Mouse (Mus musculus) lung, adult 2 months (tissue): ENCODE results near the gene Mapk8.

Experiments used
- CTCF ChIP-seq: fragments of 200-500 bp; IDR thresholded peaks from 2 replicates; pipeline ENCODE4 v1.5.1; 2011; ENCODE audit warnings: mild to moderate bottlenecking, low read length, control low read depth; ENCODE audit not compliant: insufficient read depth
- POLR2A ChIP-seq: fragments of 200-500 bp; IDR thresholded peaks from 2 replicates; pipeline ENCODE4 v1.6.1; 2011; ENCODE audit warnings: low read depth, mild to moderate bottlenecking, control low read depth, low read length, borderline replicate concordance; ENCODE audit errors: extremely low read depth

DNA sequence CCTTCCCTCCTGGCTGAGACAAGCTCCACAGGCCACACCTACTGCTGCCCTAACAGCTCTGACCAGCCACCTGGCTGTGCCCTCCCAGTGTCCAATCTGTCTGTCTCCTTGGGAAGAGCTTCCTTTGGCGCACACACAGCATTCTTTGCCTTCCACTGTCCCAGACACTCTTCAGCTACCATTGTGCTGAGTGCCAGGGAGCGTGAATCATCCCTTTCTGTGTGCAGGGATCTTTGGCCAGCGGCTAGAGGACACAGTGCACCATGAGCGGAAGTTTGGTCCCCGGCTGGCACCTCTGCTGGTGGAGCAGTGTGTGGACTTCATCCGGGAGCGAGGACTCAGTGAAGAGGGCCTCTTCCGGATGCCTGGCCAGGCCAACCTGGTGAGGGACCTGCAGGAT, 88.1 kb downstream of the Mapk8 start:
- TF ChIP-seq POLR2A, result no peak
- TF ChIP-seq CTCF, result no peak
